Mouse (Mus musculus) ES-E14 (cell line): ENCODE data around the gene Tmod4.

ENCODE experiments used
- CHD2 ChIP-seq: IDR thresholded peaks from 2 replicates; pipeline ENCODE4 v1.6.1; 2014; ENCODE audit warnings: mild to moderate bottlenecking, low read depth, low read length, inconsistent platforms
- MAFK ChIP-seq: IDR thresholded peaks from 2 replicates; pipeline ENCODE4 v1.6.1; 2014; ENCODE audit warnings: mild to moderate bottlenecking, low read depth, low read length, inconsistent platforms; ENCODE audit not compliant: insufficient read depth

GRCm38 (mm10) chr3:95140795-95141194 is 16.5 kb downstream of the Tmod4 start:
- TF ChIP-seq MAFK (no peak), CHD2 (no peak)
